Mouse (Mus musculus) intestine, postnatal 0 days (tissue): ENCODE results near the gene Gipc2. TPM values are rescaled to one million over a fixed set of nuclear protein-coding genes. Genes with fewer than 3 reads are reported as not detected.
A peak's percentile ranks its signal among the peaks of the same experiment; 100 is the strongest.

Experiments
- ATAC-seq: fragments of 200-750 bp; cut with Nextera tagmentation; 2 replicates; pipeline ENCODE4 v1.8.0; 2017; ENCODE audit warnings: mild to moderate bottlenecking, moderate TSS enrichment, moderate library complexity
- H3K27ac ChIP-seq: fragments of 300-500 bp; sonication (generic); 2 replicates; pipeline ENCODE4 v1.5.1; 2014; ENCODE audit warnings: mild to moderate bottlenecking, low read depth, low read length, moderate library complexity
- H3K27me3 ChIP-seq: fragments of 300-500 bp; sonication (generic); replicated peaks from 2 replicates; pipeline ENCODE4 v1.6.1; 2014; ENCODE audit warnings: low read length, mixed read lengths; ENCODE audit not compliant: control insufficient read depth, insufficient read depth
- H3K36me3 ChIP-seq: fragments of 300-500 bp; sonication (generic); 2 replicates; pipeline ENCODE4 v1.6.1; 2014; ENCODE audit warnings: mild to moderate bottlenecking, moderate library complexity; ENCODE audit not compliant: control insufficient read depth, insufficient read depth
- H3K4me1 ChIP-seq: fragments of 300-500 bp; sonication (generic); replicated peaks from 2 replicates; pipeline ENCODE4 v1.6.1; 2014; ENCODE audit warnings: antibody characterized with exemption, low read length, mixed read lengths; ENCODE audit not compliant: control insufficient read depth, insufficient read depth
- H3K4me2 ChIP-seq: fragments of 300-500 bp; sonication (generic); replicated peaks from 2 replicates; pipeline ENCODE4 v1.6.1; 2014; ENCODE audit warnings: low read depth, mild to moderate bottlenecking, moderate library complexity
- H3K4me3 ChIP-seq: fragments of 300-500 bp; sonication (generic); 2 replicates; pipeline ENCODE4 v1.5.1; 2014; ENCODE audit warnings: low read depth, low read length
- H3K9ac ChIP-seq: fragments of 300-500 bp; sonication (generic); 2 replicates; pipeline ENCODE4 v1.6.1; 2014; ENCODE audit warnings: mild to moderate bottlenecking, low read depth, low read length
- H3K9me3 ChIP-seq: fragments of 300-500 bp; sonication (generic); 2 replicates; pipeline ENCODE4 v1.6.1; 2016; ENCODE audit warnings: mixed run types; ENCODE audit not compliant: control insufficient read depth
- CTCF ChIP-seq: sonication (generic); IDR thresholded peaks from 2 replicates; pipeline ENCODE4 v1.5.1; 2016; ENCODE audit warnings: low read depth, mild to moderate bottlenecking, control low read depth, antibody characterized with exemption, moderate library complexity
- WGBS: fragments of 180-500 bp; shearing (Covaris S2); extraction: QIAGEN DNeasy Blood & Tissue Kit; methylation state at CpG from one replicate; pipeline ENCODE4 v1.1.7; 2014; 5-methylcytosine and 5-hydroxymethylcytosine counted together
- polyA plus RNA-seq: library from polyadenylated mRNA; unstranded; fragments of >200 nt; fragmentation: Nextera tagmentation; extraction: Ambion mirVana; gene quantifications from 2 replicates; pipeline ENCODE4 v1.2.1, GENCODE M21; 2015

Gipc2 gene
- polyA plus RNA-seq, 1 experiment from 2014 or later: 243 TPM

DNA sequence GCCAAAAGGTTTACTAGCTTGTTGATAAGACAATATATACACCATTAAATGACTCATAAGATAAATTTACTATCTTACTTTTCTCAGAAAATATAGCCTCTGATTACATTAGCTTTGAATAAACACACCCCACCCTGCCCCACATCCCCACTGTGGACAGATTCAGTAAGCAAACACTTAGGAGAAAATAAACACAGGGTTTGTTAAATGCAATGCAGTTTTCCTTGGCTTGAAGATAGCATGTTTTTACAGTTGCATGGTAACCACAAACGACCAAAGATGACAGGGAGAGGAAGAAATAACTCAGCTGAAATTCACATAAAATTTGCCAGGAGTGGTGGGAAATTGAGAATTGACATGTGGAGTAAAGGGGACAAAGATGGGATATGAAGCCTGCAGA is 4.4 kb upstream of the Gipc2 start:
- no peaks in the 10 kb centered on the region for H3K9me3 ChIP-seq
- no peak for TF ChIP-seq CTCF
- no peaks in the 10 kb centered on the region for H3K36me3 ChIP-seq
- H3K27me3 ChIP-seq: no peaks in the 10 kb centered on the region
- H3K4me3 ChIP-seq: no peak overlapping the region
- no peak for ATAC-seq
- 0 out of 2 replicates have a peak overlapping the region, but pooled peaks have one; percentile 1 for H3K27ac ChIP-seq
- WGBS: 13% methylated on average over 1 of the region's 1 CpGs
- no peak overlapping the region for H3K4me2 ChIP-seq
- H3K4me1 ChIP-seq: no peaks in the 10 kb centered on the region; the same call in 1 of the 2 replicates
- H3K9ac ChIP-seq: no peak overlapping the region

GRCm38 (mm10) chr3:152168007-152168406 is 2.0 kb upstream of the Gipc2 start:
- Histone ChIP-seq H3K4me3 (no peak overlapping the region), H3K36me3 (no peaks in the 10 kb centered on the region), H3K4me1 (no peaks in the 10 kb centered on the region; the same call in 1 of the 2 replicates), H3K4me2 (no peak overlapping the region), H3K27ac (no peak overlapping the region), H3K9ac (no peak overlapping the region), H3K27me3 (no peaks in the 10 kb centered on the region), H3K9me3 (no peaks in the 10 kb centered on the region)
- 95% methylated on average over 10 of the region's 10 CpGs for WGBS
- ATAC-seq: no peak
- no peak for TF ChIP-seq CTCF

- H3K9me3 ChIP-seq: no peaks in the 10 kb centered on the region
- no peak overlapping the region for H3K27ac ChIP-seq
- ATAC-seq: no peak
- no peaks in the 10 kb centered on the region; the same call in 1 of the 2 replicates for H3K4me1 ChIP-seq
- no peaks in the 10 kb centered on the region for H3K27me3 ChIP-seq
- WGBS: 36% methylated on average over 29 of the region's 29 CpGs
- TF ChIP-seq CTCF: no peak
- H3K36me3 ChIP-seq: no peaks in the 10 kb centered on the region
- peak overlapping the region; percentile 79 for H3K4me2 ChIP-seq
- no peak overlapping the region for H3K9ac ChIP-seq
- H3K4me3 ChIP-seq: no peak overlapping the region
Measured at GRCm38 (mm10) chr3:152166699-152167451, 845 bp upstream of the Gipc2 start.

DNA sequence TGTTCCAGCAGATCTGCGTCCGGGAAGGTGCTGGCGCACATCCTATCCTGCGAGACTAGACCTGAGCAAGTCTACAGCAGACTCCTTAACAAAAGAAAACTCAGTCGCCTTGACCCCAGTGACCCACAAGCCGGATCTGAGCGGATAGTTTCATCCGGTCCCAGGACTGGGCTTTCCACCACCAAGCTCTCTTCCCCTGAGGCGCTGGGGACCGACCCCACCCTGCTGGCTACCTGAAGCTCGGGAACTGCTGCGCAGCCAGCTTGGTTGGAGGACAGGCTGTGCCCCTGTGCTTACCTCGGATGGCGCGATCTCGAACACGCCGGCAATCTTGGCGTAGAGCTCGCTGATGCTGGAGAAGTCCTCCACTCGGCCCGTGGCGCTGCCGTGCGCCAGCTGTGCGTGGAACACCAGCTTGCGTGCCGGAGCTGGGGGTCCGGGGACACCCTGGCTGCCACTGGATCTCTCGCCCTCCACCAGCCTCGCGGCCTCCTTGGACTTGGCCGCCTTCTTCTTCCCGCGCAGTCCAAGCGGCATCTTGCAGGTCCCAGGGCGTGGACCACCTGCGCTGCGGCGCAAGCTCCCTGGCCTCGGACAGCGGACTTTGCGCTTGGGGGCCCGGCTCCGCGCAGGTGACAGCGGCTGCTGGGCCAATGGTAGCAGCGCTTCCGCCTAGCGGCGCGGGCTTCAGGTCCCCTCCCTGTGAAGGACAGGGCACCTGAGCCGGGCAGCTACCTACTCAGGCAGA is 505 bp downstream of the Gipc2 start:
- Histone ChIP-seq H3K4me1 (no peaks in the 10 kb centered on the region; the same call in 1 of the 2 replicates), H3K4me2 (peak overlapping the region; percentile 79), H3K9me3 (no peaks in the 10 kb centered on the region), H3K27me3 (no peaks in the 10 kb centered on the region), H3K9ac (peak overlapping the region; percentile 72), H3K36me3 (no peaks in the 10 kb centered on the region), H3K27ac (peak overlapping the region; percentile 93), H3K4me3 (peak overlapping the region; percentile 76)
- peak; percentile 94 for ATAC-seq
- TF ChIP-seq CTCF: no peak
- 3% methylated on average over 51 of the region's 53 CpGs for WGBS

DNA sequence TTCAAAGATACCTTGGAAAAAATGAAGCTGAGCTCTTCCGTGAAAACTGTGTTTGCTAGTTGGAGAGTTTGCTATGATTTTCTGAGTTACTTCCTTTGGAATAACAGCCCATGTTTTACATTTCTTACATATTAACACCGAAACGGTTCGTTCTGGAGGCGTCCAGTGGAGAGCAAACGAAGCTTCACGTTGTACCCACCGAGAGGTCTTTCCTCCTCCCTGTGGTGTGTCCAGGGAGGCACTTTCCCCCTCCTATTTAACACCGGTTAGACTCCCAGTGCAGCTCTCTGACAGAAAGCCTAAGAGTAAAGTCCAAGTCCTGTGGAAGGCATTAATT is 1.0 kb downstream of the Gipc2 start:
- H3K9ac ChIP-seq: peak overlapping the region; percentile 72
- 19% methylated on average over 9 of the region's 9 CpGs for WGBS
- no peak for ATAC-seq

GRCm38 (mm10) chr3:152163320-152163719 is 2.7 kb downstream of the Gipc2 start:
- no peaks in the 10 kb centered on the region for H3K27me3 ChIP-seq
- H3K9ac ChIP-seq: no peak overlapping the region
- peak overlapping the region; percentile 79 for H3K4me2 ChIP-seq
- no peaks in the 10 kb centered on the region for H3K36me3 ChIP-seq
- no peak overlapping the region for H3K4me3 ChIP-seq
- no peak for TF ChIP-seq CTCF
- H3K27ac ChIP-seq: no peak overlapping the region
- ATAC-seq: no peak
- H3K4me1 ChIP-seq: no peaks in the 10 kb centered on the region
- 35% methylated on average over 8 of the region's 8 CpGs for WGBS
- H3K9me3 ChIP-seq: no peaks in the 10 kb centered on the region

More for the DNA sequence above, 1.0 kb downstream of the Gipc2 start:
- Histone ChIP-seq H3K27me3 (no peaks in the 10 kb centered on the region), H3K36me3 (no peaks in the 10 kb centered on the region), H3K4me1 (no peaks in the 10 kb centered on the region), H3K4me3 (peak overlapping the region; percentile 76), H3K27ac (peak overlapping the region; percentile 93), H3K9me3 (no peaks in the 10 kb centered on the region), H3K4me2 (peak overlapping the region; percentile 79)
- no peak for TF ChIP-seq CTCF
